Mouse (Mus musculus): ENCODE measurements around the gene Gm28035.

GRCm38 (mm10) chr2:30211408-30212168 is 28.8 kb upstream of the Gm28035 start:
- TF ChIP-seq POLR2A (IDR thresholded peaks at IDR 0.05; ENCODE audit: borderline replicate concordance, insufficient read depth, low read length) (no peak), CTCF (IDR thresholded peaks at IDR 0.05; ENCODE audit: borderline replicate concordance, insufficient read depth, low read depth, low read length) (no peak)
